ENCODE assay signal across 37 mouse cellular contexts in genomic region chr7:79900753-79901152, GRCm38 (mm10). TPM values are rescaled to one million over a fixed set of nuclear protein-coding genes. Genes with fewer than 3 reads are reported as not detected.
DNase-seq lines count a peak whose midpoint lies in the region; ATAC-seq and TF ChIP-seq lines count a peak whose summit lies in the region.
"Had no signal": no experiment of that assay in that cellular context is flagged by ENCODE, and none has a peak within 500 bp of the region (broad histone marks: within the 10 kb centered on the region; RNA-seq: fewer than 3 reads in every experiment).

No protein-coding gene starts in this region.

- H3K4me2 ChIP-seq in liver, embryonic 14.5 days (ENCODE audit: low read depth): no peak overlapping the region
- H3K4me2 ChIP-seq: embryonic facial prominence, embryonic 15.5 days; heart, embryonic 15.5 days; hindbrain, embryonic 12.5 days; intestine, embryonic 15.5 days; limb, embryonic 15.5 days; lung, embryonic 14.5 days; midbrain, embryonic 12.5 days; neural tube, embryonic 12.5 days had no signal

- H3K27me3 ChIP-seq in liver, embryonic 14.5 days (ENCODE audit: control insufficient read depth, insufficient read depth, low read length): no peaks in the 10 kb centered on the region
- no peaks in the 10 kb centered on the region for H3K27me3 ChIP-seq in small intestine, adult 2 months (ENCODE audit: control insufficient read depth, insufficient read depth, low read length)
- H3K27me3 ChIP-seq: embryonic facial prominence, embryonic 15.5 days; heart, embryonic 15.5 days; hindbrain, embryonic 12.5 days; intestine, embryonic 15.5 days; limb, embryonic 15.5 days; midbrain, embryonic 12.5 days; neural tube, embryonic 12.5 days had no signal

- peak; percentile 87 for DNase-seq in MEL-GATA-1-ER (ENCODE audit: extremely low read depth, low read depth)
- no peak for DNase-seq in liver, embryonic 14.5 days (ENCODE audit: low read depth in 3 of 3, low spot score in 3 of 3)
- DNase-seq in kidney, adult 9 months: no peak
- DNase-seq in lung, postnatal 25 days (ENCODE audit: low spot score): no peak
- DNase-seq in embryo, embryonic 10 days (ENCODE audit: low spot score): no peak
- DNase-seq: adrenal gland, adult 2 months; adrenal gland, postnatal 36 days; cerebellum, adult 18-20 months; cerebellum, postnatal 10 days; gastrocnemius, adult 2 months; heart, postnatal 36 days; kidney, adult 2 months; kidney, postnatal 4 days; layer of hippocampus, postnatal 36 days; lung, embryonic 14.5 days; lung, postnatal 14 days; right cerebral cortex, adult 18-20 months; thymus, postnatal 4 days had no signal

- H3K9me3 ChIP-seq in liver, embryonic 14.5 days (ENCODE audit: control insufficient read depth, low read length): no peaks in the 10 kb centered on the region
- H3K9me3 ChIP-seq: embryonic facial prominence, embryonic 10.5 days; embryonic facial prominence, embryonic 15.5 days; heart, embryonic 15.5 days; hindbrain, embryonic 12.5 days; intestine, embryonic 15.5 days; limb, embryonic 10.5 days; limb, embryonic 15.5 days; midbrain, embryonic 12.5 days; neural tube, embryonic 12.5 days had no signal

- peak; percentile 88 for ATAC-seq in erythroid progenitor cell, adult 5-6 weeks (replicated peaks; ENCODE audit: low FRiP score, poor library complexity, severe bottlenecking)
- peak; percentile 45; the same call in 1 of the 2 replicates for ATAC-seq in liver, embryonic 14.5 days (ENCODE audit: insufficient read depth)
- ATAC-seq: activated CD4-positive, CD25-positive, alpha-beta regulatory T cell, adult 4 months; CD4-positive, CD25-positive, alpha-beta regulatory T cell, adult 4 months; forebrain, embryonic 14.5 days; hindbrain, postnatal 0 days; intestine, embryonic 15.5 days had no signal

- no peak for TF ChIP-seq EP300 in liver, embryonic 14.5 days (IDR thresholded peaks at IDR 0.05; ENCODE audit: low read depth)

- TF ChIP-seq POLR2A in small intestine, adult 2 months (IDR thresholded peaks at IDR 0.05; ENCODE audit: low read depth, low read length): no peak

- 53% methylated on average over 6 of the region's 6 CpGs for WGBS in liver, embryonic 14.5 days (ENCODE audit: insufficient replicate concordance)
- 45% methylated on average over 6 of the region's 6 CpGs for WGBS in small intestine, adult 2 months

- no peaks in the 10 kb centered on the region; the same call in 1 of the 2 replicates for H3K36me3 ChIP-seq in liver, embryonic 14.5 days (replicated peaks; ENCODE audit: control insufficient read depth, insufficient read depth, low read depth)
- peaks cover 4% of the 10 kb centered on the region; the same call in 1 of the 2 replicates for H3K36me3 ChIP-seq in small intestine, adult 2 months (ENCODE audit: control insufficient read depth, insufficient read depth, low read length)

- no peak overlapping the region for H3K4me3 ChIP-seq in liver, embryonic 14.5 days (ENCODE audit: insufficient read depth in 1 of 2, low read depth in 2 of 2, low read length in 2 of 2)
- H3K4me3 ChIP-seq in small intestine, adult 2 months (ENCODE audit: low read depth, low read length): no peak overlapping the region
- H3K4me3 ChIP-seq: embryonic facial prominence, embryonic 10.5 days; embryonic facial prominence, embryonic 15.5 days; gastrocnemius, adult 2 months; heart, embryonic 15.5 days; hindbrain, embryonic 12.5 days; intestine, embryonic 15.5 days; limb, embryonic 10.5 days; limb, embryonic 15.5 days; midbrain, embryonic 12.5 days; myocyte; neural tube, embryonic 12.5 days had no signal

- H3K27ac ChIP-seq in liver, embryonic 14.5 days: no peak overlapping the region
- H3K27ac ChIP-seq in small intestine, adult 2 months (ENCODE audit: insufficient read depth, low read depth, low read length): peak overlapping the region; percentile 84
- H3K27ac ChIP-seq: embryonic facial prominence, embryonic 10.5 days; embryonic facial prominence, embryonic 15.5 days; gastrocnemius, adult 2 months; heart, embryonic 15.5 days; hindbrain, embryonic 12.5 days; hindbrain, postnatal 0 days; intestine, embryonic 15.5 days; kidney, postnatal 0 days; limb, embryonic 10.5 days; limb, embryonic 15.5 days; midbrain, embryonic 12.5 days; neural tube, embryonic 12.5 days; stomach, postnatal 0 days had no signal

- peaks cover 0 to 19% of the 10 kb centered on the region in 2 experiments; a peak in 2 of 4 replicates for H3K4me1 ChIP-seq in liver, embryonic 14.5 days (replicated peaks; ENCODE audit: control insufficient read depth in 2 of 2, insufficient read depth in 2 of 2, low read length in 1 of 2)
- peaks cover 33% of the 10 kb centered on the region; the same call in 1 of the 2 replicates for H3K4me1 ChIP-seq in small intestine, adult 2 months (ENCODE audit: control insufficient read depth, insufficient read depth, insufficient read length, low read length)
- H3K4me1 ChIP-seq: embryonic facial prominence, embryonic 10.5 days; embryonic facial prominence, embryonic 15.5 days; heart, embryonic 15.5 days; hindbrain, embryonic 12.5 days; intestine, embryonic 15.5 days; limb, embryonic 10.5 days; limb, embryonic 15.5 days; midbrain, embryonic 12.5 days; neural tube, embryonic 12.5 days had no signal

- H3K9ac ChIP-seq in liver, embryonic 14.5 days (replicated peaks): no peak overlapping the region
- H3K9ac ChIP-seq: embryonic facial prominence, embryonic 15.5 days; heart, embryonic 15.5 days; hindbrain, embryonic 12.5 days; intestine, embryonic 15.5 days; limb, embryonic 15.5 days; lung, embryonic 14.5 days; midbrain, embryonic 12.5 days; neural tube, embryonic 12.5 days had no signal

- TF ChIP-seq CTCF in liver, embryonic 14.5 days (IDR thresholded peaks at IDR 0.05; ENCODE audit: low read depth): no peak
- TF ChIP-seq CTCF in small intestine, adult 2 months (IDR thresholded peaks at IDR 0.05; ENCODE audit: extremely low read depth, insufficient read length, insufficient replicate concordance, low read depth, low read length): no peak

RNA-seq across cellular contexts. Expression of gene Ap3s2, which starts 19.7 kb away (rescaled TPM):
- 6.7 and 6.8 TPM in 2 replicates for total RNA-seq in erythroid progenitor cell, adult 5-6 weeks (2015; ENCODE audit: low replicate concordance)
- 1.5 and 1.9 TPM in 2 replicates for total RNA-seq in erythroid progenitor cell, adult 5-6 weeks (2017; ENCODE audit: low replicate concordance)
- 4.9 and 5.6 TPM in 2 replicates for polyA plus RNA-seq in liver, embryonic 14.5 days (2012; rRNA removed)
- polyA plus RNA-seq in liver, embryonic 14.5 days (2014; fragmentation: Nextera tagmentation; extraction: Ambion mirVana): 10.5 and 12.2 TPM in 2 replicates
- polyA plus RNA-seq in small intestine, adult 2 months (2012; rRNA removed): 5.2 and 10.4 TPM in 2 replicates

RNA-seq across cellular contexts. Expression of gene Arpin, which starts 34.4 kb away (rescaled TPM):
- total RNA-seq in erythroid progenitor cell, adult 5-6 weeks (2015; ENCODE audit: low replicate concordance): not detected in 2 replicates
- total RNA-seq in erythroid progenitor cell, adult 5-6 weeks (2017; ENCODE audit: low replicate concordance): not detected in 2 replicates
- polyA plus RNA-seq in liver, embryonic 14.5 days (2012; rRNA removed): 1.9 TPM in 2 replicates
- 3.1 and 4.1 TPM in 2 replicates for polyA plus RNA-seq in liver, embryonic 14.5 days (2014; fragmentation: Nextera tagmentation; extraction: Ambion mirVana)
- polyA plus RNA-seq in small intestine, adult 2 months (2012; rRNA removed): 21.3 and 23.2 TPM in 2 replicates
- total RNA-seq: megakaryocyte, adult 5-6 weeks had no signal
- polyA plus RNA-seq: activated CD4-positive, CD25-positive, alpha-beta regulatory T cell, adult 4 months; CD4-positive, CD25-positive, alpha-beta regulatory T cell, adult 4 months had no signal

RNA-seq across cellular contexts. Expression of gene Anpep, which starts 39.9 kb away (rescaled TPM):
- total RNA-seq in erythroid progenitor cell, adult 5-6 weeks (2015; ENCODE audit: low replicate concordance): not detected in 2 replicates
- total RNA-seq in erythroid progenitor cell, adult 5-6 weeks (2017; ENCODE audit: low replicate concordance): not detected in 2 replicates
- polyA plus RNA-seq in liver, embryonic 14.5 days (2012; rRNA removed): 16.1 and 16.9 TPM in 2 replicates
- polyA plus RNA-seq in liver, embryonic 14.5 days (2014; fragmentation: Nextera tagmentation; extraction: Ambion mirVana): 14.9 and 18.1 TPM in 2 replicates
- 1,432 and 7,549 TPM in 2 replicates for polyA plus RNA-seq in small intestine, adult 2 months (2012; rRNA removed)
- polyA plus RNA-seq: activated CD4-positive, CD25-positive, alpha-beta regulatory T cell, adult 4 months had no signal

Comparison
In these comparisons a context has a peak if more than half of its experiments do, and no peak if none do; other contexts are left out.
1. RNA of gene Anpep, which starts 39.9 kb away (polyA plus RNA-seq): 1,432 to 7,549 TPM in small intestine, adult 2 months; 14.9 to 18.1 TPM in liver, embryonic 14.5 days; every median in the first group is over 10 times any median in the second.